Mouse (Mus musculus) brain, embryonic 14.5 days (tissue): Measurements from ENCODE around the gene Vmn1r188. TPM values are rescaled to one million over a fixed set of nuclear protein-coding genes. Genes with fewer than 3 reads are reported as not detected.
A peak's percentile ranks its signal among the peaks of the same experiment; 100 is the strongest.
"Not testable (repeated sequence)": the region's sequence is repeated elsewhere in the genome, so short reads cannot be mapped to it uniquely, and the experiment has no call there.

Source experiments
- DNase-seq: peaks from one replicate; pipeline ENCODE4 v3.0.0-alpha.2; 2011; ENCODE audit warnings: low read depth
- CTCF ChIP-seq: fragments of 200-500 bp; IDR thresholded peaks from 2 replicates; pipeline ENCODE4 v1.5.1; 2012; ENCODE audit warnings: inconsistent platforms, mild to moderate bottlenecking, moderate library complexity, borderline replicate concordance; ENCODE audit not compliant: insufficient read depth, insufficient read length; ENCODE audit errors: extremely low read depth
- POLR2A ChIP-seq: fragments of 200-500 bp; IDR thresholded peaks from 2 replicates; pipeline ENCODE4 v1.6.1; 2012; ENCODE audit warnings: mild to moderate bottlenecking, inconsistent platforms, borderline replicate concordance; ENCODE audit not compliant: poor library complexity, insufficient read depth, insufficient read length, severe bottlenecking; ENCODE audit errors: extremely low read depth
- polyA plus RNA-seq: library from polyadenylated mRNA; depleted of rRNA; stranded (reverse); fragments of >200 nt; gene quantifications from 2 replicates; pipeline ENCODE4 v1.2.3, GENCODE M21; 2012; rRNA removed

Gene Vmn1r188
- polyA plus RNA-seq, 1 experiment = not detected

- TF ChIP-seq CTCF = no peak
- no peak for TF ChIP-seq POLR2A
- DNase-seq = no peak
Observed at GRCm38 (mm10) chr13:22061422-22061821, 22.8 kb upstream of the Vmn1r188 start.

DNA sequence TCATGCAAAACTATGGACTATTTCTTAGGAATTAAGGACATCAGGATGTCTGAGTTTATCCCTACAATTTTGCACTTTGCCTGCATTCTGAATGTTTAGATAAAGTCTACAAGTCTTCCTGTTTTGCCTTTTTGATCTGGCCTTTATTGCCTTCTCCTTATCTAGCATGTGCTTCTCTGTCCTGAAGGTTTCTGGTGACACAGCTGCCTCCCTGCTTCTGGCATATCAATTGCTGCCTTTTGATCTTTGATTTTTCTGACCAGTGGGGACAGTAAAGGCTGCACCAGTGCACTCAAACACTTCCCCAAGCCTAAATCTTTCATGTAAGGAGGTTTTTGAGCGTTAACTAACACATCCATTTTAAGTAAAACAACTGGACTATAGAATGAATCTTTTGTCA lies 20.8 kb upstream of the Vmn1r188 start:
- DNase-seq = no peak
- no peak for TF ChIP-seq POLR2A
- no peak for TF ChIP-seq CTCF

GRCm38 (mm10) chr13:22105724-22106123 lies 21.5 kb downstream of the Vmn1r188 start, which contains the start of gene Vmn1r189:
Gene Vmn1r189 (minus strand): TSS chr13:22105824.
- DNase-seq = not testable (repeated sequence)

DNA sequence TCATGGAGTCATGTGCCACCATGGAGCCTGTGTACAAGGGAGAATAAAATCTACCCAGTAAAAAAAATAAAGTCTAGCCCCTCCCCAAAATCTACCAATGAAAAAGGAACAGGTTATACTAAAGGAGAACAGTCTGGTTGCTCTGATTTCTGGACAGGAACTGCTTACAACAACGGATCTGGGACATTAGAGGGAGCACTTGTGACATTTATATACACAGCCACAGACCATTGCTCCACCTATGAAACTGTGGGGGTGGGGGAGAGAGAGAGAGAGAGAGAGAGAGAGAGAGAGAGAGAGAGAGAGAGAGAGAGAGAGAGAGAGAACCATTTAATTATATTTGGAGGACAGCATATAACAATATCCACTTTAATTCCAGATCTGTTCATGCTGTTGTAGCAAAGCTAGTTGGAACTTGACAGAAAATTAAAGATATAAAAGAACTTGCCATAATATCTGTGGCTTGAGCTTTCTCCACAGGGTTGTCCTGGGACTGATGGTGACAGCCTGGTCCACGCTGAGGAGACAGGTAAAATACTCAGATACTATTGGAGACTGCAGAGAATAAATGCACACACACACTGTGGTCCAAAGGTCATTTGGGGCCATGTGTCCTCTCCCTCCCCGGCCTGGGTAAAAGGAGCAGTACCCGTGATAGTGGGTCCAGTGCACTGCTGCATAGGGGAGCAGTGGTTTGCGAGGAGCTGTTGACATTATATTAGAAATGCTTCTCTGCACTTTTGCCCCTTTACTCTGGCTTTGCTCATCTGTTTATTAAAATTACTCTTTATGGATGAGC lies 52.5 kb downstream of the Vmn1r188 start:
- peak; percentile 0 for DNase-seq

Other genes starting within 250 kb of the Vmn1r188 start
- gene Zfp184, start 139.3 kb upstream of the Vmn1r188 start, polyA plus RNA-seq = 14.5 and 14.9 TPM in 2 replicates
- gene Pom121l2, start 103.2 kb upstream of the Vmn1r188 start, polyA plus RNA-seq = 0.04 TPM in 1 of 2 replicates, not detected in the other
- 0.08 and 0.21 TPM in 2 replicates for gene Prss16, start 74.7 kb upstream of the Vmn1r188 start, polyA plus RNA-seq
- gene Hist1h2ah, start 48.9 kb upstream of the Vmn1r188 start, polyA plus RNA-seq = 8.8 and 13.4 TPM in 2 replicates
- gene Hist1h2bk, start 48.6 kb upstream of the Vmn1r188 start, polyA plus RNA-seq = 20.9 and 21.3 TPM in 2 replicates
- gene Hist1h4i, start 43.1 kb upstream of the Vmn1r188 start, polyA plus RNA-seq = 20.0 and 40.1 TPM in 2 replicates
- gene Hist1h2ag, start 41.5 kb upstream of the Vmn1r188 start, polyA plus RNA-seq = 32.1 and 55.3 TPM in 2 replicates
- gene Hist1h2bj, start 41.2 kb upstream of the Vmn1r188 start, polyA plus RNA-seq = 20.2 and 23.7 TPM in 2 replicates
- not detected in 2 replicates for gene Vmn1r189, start 21.4 kb downstream of the Vmn1r188 start, polyA plus RNA-seq
- not detected in 2 replicates for gene Vmn1r191, start 99.5 kb downstream of the Vmn1r188 start, polyA plus RNA-seq
- gene Vmn1r192, start 106.7 kb downstream of the Vmn1r188 start, polyA plus RNA-seq = not detected in 2 replicates
- gene Vmn1r193, start 138.7 kb downstream of the Vmn1r188 start, polyA plus RNA-seq = not detected in 2 replicates
- not detected in 2 replicates for gene Vmn1r194, start 159.8 kb downstream of the Vmn1r188 start, polyA plus RNA-seq
- gene Vmn1r195, start 186.1 kb downstream of the Vmn1r188 start, polyA plus RNA-seq = not detected in 2 replicates
- not detected in 2 replicates for gene Vmn1r196, start 205.5 kb downstream of the Vmn1r188 start, polyA plus RNA-seq
- not detected in 2 replicates for gene Vmn1r197, start 240.1 kb downstream of the Vmn1r188 start, polyA plus RNA-seq